Mouse (Mus musculus): ENCODE results near the gene 1700001P01Rik. TPM values are rescaled to one million over a fixed set of nuclear protein-coding genes. Genes with fewer than 3 reads are reported as not detected.
A peak's percentile ranks its signal among the peaks of the same experiment; 100 is the strongest.

Gene 1700001P01Rik
- polyA plus RNA-seq, 1 experiment from 2014 or later = 0.60 TPM

DNA sequence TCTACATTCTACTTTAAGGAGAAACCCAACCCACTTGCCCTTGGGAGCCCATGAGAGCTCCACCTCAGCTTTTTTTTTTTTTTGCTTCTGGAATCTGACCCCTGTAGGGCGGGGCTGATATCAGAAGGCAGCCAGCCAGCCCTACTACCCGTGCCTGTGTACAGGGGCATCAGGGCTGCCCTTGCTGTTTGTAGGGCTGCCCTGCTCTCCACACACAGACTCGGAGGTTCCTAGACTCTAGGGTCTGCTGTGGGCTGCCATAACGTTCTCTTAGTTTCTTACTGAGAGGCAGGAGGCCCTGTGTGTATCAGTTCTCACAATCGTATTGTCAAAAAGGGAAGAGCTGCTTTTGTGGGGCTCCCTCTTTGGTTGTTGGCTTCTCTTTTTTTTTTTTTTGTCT lies 41.7 kb upstream of the 1700001P01Rik start:
- ATAC-seq (ENCODE audit: insufficient read depth, low FRiP score, low read depth) = peak; percentile 41; the same call in 1 of the 2 replicates
- Histone ChIP-seq H3K4me2 (0 out of 2 replicates have a peak overlapping the region, but pooled peaks have one; percentile 4), H3K27ac (peak overlapping the region; percentile 65), H3K27me3 (replicated peaks) (no peaks in the 10 kb centered on the region), H3K36me3 (peaks cover 24% of the 10 kb centered on the region), H3K4me1 (peaks cover 69% of the 10 kb centered on the region), H3K9me3 (no peaks in the 10 kb centered on the region), H3K4me3 (replicated peaks) (no peak overlapping the region), H3K9ac (no peak overlapping the region)
- WGBS = 32% methylated on average over 5 of the region's 5 CpGs

DNA sequence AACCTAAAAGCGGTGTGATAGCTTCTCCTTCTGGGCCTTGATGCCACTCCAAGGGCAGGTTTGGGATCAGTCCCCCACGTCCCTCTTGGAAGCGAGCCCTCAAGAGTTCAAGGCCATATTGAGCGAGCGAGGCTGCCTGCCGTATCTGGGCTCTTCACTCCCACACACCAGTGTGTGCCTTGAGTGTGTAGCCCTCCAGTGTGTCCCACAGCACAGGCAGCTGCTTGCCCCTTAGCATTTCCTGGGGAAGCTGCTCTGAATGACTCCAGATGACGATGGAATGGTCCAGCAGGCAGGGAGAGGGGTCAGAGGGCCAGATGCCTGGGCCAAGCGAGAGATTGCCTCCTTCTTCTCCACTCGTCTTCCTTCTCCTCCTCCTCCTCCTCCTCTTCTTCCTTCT lies 41.2 kb upstream of the 1700001P01Rik start:
- H3K36me3 ChIP-seq = peaks cover 24% of the 10 kb centered on the region
- no peak for ATAC-seq (ENCODE audit: insufficient read depth, low FRiP score, low read depth)
- 0 out of 2 replicates have a peak overlapping the region, but pooled peaks have one; percentile 4 for H3K4me2 ChIP-seq
- H3K9ac ChIP-seq = no peak overlapping the region
- peaks cover 73% of the 10 kb centered on the region for H3K4me1 ChIP-seq
- no peak overlapping the region for H3K4me3 ChIP-seq (replicated peaks)
- 52% methylated on average over 9 of the region's 9 CpGs for WGBS
- H3K27me3 ChIP-seq (replicated peaks) = no peaks in the 10 kb centered on the region
- no peaks in the 10 kb centered on the region for H3K9me3 ChIP-seq
- peak overlapping the region; percentile 65 for H3K27ac ChIP-seq

DNA sequence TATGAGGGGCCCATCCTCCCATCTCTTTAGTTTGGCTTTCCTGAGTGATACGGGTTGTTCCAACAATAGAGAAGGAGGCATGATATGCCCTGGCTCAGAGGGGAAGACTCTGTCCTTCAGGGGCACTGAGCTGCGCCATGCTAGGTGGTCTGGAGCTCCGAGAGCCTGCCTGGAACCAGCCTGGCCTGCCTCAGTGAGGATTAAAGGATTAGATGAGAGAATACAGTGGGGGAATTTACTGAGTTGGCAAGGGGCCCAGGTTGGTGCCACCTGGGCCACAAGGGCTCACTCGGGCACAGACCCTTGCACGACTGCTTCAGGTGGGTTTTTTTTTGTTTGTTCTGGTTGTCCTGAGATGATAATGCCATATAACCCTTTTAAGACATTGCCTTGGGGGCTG lies 40.5 kb upstream of the 1700001P01Rik start:
- Histone ChIP-seq H3K27ac (peak overlapping the region; percentile 65), H3K27me3 (replicated peaks) (no peaks in the 10 kb centered on the region), H3K9me3 (no peaks in the 10 kb centered on the region), H3K4me2 (no peak overlapping the region), H3K4me1 (peaks cover 80% of the 10 kb centered on the region), H3K9ac (no peak overlapping the region), H3K4me3 (replicated peaks) (no peak overlapping the region), H3K36me3 (peaks cover 24% of the 10 kb centered on the region)
- no peak for ATAC-seq (ENCODE audit: insufficient read depth, low FRiP score, low read depth)
- 58% methylated on average over 5 of the region's 5 CpGs for WGBS

DNA sequence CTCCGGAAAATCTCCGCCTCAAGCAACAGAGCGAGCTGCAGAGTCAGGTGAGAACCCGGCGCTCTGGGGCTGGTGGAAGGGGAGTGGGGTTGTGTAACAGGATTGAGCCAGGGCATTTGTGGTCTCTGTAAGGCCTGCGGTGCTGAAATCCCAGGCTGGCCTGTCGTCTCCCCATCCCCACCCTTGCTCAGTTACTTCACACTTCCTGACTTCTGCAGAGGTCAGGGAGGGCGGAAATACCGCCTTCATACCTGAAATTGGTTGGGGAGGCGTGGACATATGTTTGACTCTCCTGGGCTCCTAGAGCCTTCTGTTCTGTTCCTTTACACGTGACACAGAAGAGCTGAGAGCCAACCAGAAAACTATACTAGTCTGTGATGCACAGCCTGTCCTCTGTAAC lies 40.0 kb upstream of the 1700001P01Rik start:
- peak overlapping the region; percentile 65 for H3K27ac ChIP-seq
- WGBS = 71% methylated on average over 11 of the region's 11 CpGs

GRCm38 (mm10) chr11:97813746-97814515 lies 38.2 kb upstream of the 1700001P01Rik start:
- peaks cover 18% of the 10 kb centered on the region; the same call in 1 of the 2 replicates for H3K36me3 ChIP-seq
- no peaks in the 10 kb centered on the region for H3K9me3 ChIP-seq
- H3K4me1 ChIP-seq = peaks cover 85% of the 10 kb centered on the region
- H3K27ac ChIP-seq = peak overlapping the region; percentile 74
- 58% methylated on average over 17 of the region's 17 CpGs for WGBS
- no peaks in the 10 kb centered on the region for H3K27me3 ChIP-seq (replicated peaks)
- H3K4me2 ChIP-seq = no peak overlapping the region
- no peak for ATAC-seq (ENCODE audit: insufficient read depth, low FRiP score, low read depth)
- no peak overlapping the region for H3K9ac ChIP-seq
- H3K4me3 ChIP-seq (replicated peaks) = no peak overlapping the region

More for the DNA sequence above, 40.0 kb upstream of the 1700001P01Rik start:
- Histone ChIP-seq H3K4me3 (replicated peaks) (no peak overlapping the region), H3K27me3 (replicated peaks) (no peaks in the 10 kb centered on the region), H3K9ac (no peak overlapping the region), H3K36me3 (peaks cover 23% of the 10 kb centered on the region), H3K4me1 (peaks cover 78% of the 10 kb centered on the region), H3K4me2 (0 out of 2 replicates have a peak overlapping the region, but pooled peaks have one; percentile 8), H3K9me3 (no peaks in the 10 kb centered on the region)
- ATAC-seq (ENCODE audit: insufficient read depth, low FRiP score, low read depth) = no peak

DNA sequence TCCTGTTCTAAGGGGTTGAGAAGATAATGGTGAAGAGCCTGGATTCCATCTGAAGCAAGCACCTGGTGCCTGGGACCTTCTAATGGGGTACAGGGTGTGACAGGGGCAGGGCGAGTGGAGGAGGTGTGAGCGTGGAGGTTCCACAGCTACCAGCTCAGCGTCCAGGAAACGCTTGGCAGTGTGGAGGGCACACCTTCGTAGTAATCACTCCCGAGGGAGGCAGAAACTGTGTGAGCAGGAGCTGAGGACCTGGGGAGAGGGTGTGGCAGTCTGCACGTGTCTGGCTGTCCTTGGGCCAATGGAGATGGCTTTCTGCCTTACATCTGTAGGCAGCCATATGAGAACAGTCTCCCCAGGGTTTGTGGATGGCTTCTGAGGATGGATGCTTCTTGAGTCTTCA lies 37.4 kb upstream of the 1700001P01Rik start:
- peaks cover 85% of the 10 kb centered on the region for H3K4me1 ChIP-seq
- H3K9me3 ChIP-seq = no peaks in the 10 kb centered on the region
- H3K4me3 ChIP-seq (replicated peaks) = no peak overlapping the region
- no peaks in the 10 kb centered on the region for H3K27me3 ChIP-seq (replicated peaks)
- H3K36me3 ChIP-seq = peaks cover 18% of the 10 kb centered on the region; the same call in 1 of the 2 replicates
- H3K27ac ChIP-seq = peak overlapping the region; percentile 74
- WGBS = 43% methylated on average over 7 of the region's 7 CpGs
- H3K9ac ChIP-seq = no peak overlapping the region
- peak; percentile 20; the same call in 1 of the 2 replicates for ATAC-seq (ENCODE audit: insufficient read depth, low FRiP score, low read depth)
- H3K4me2 ChIP-seq = no peak overlapping the region

DNA sequence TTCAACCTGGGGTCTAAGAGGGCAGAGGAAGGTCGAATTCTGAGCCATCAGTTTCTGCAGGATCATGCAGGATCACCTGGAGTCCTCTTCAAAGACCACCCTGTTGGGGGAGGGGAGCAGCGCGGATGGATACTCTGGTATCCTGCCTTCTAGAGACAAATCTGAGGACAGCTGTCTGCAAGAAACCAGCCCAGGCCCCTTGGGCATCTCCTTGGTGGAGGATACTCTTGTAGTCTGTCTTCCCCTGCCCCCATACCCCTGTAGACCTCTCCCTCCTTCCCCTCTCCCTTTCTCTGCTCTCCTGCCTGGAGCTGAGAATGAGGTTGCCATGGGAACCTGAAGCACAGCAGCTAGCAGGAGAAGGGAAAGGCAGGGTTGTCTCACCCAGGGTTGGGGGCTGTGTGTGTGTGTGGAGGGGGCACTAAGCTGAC lies 36.8 kb upstream of the 1700001P01Rik start:
- no peak overlapping the region for H3K4me3 ChIP-seq (replicated peaks)
- no peaks in the 10 kb centered on the region for H3K9me3 ChIP-seq
- no peak for ATAC-seq (ENCODE audit: insufficient read depth, low FRiP score, low read depth)
- H3K4me1 ChIP-seq = peaks cover 86% of the 10 kb centered on the region
- 0 out of 2 replicates have a peak overlapping the region, but pooled peaks have one; percentile 9 for H3K4me2 ChIP-seq
- H3K27me3 ChIP-seq (replicated peaks) = no peaks in the 10 kb centered on the region
- peak overlapping the region; percentile 74 for H3K27ac ChIP-seq
- 33% methylated on average over 3 of the region's 3 CpGs for WGBS
- H3K9ac ChIP-seq = no peak overlapping the region
- H3K36me3 ChIP-seq = peaks cover 18% of the 10 kb centered on the region; the same call in 1 of the 2 replicates

- WGBS = 36% methylated on average over 12 of the region's 13 CpGs
- Histone ChIP-seq H3K9me3 (no peaks in the 10 kb centered on the region), H3K4me1 (peaks cover 82% of the 10 kb centered on the region), H3K9ac (no peak overlapping the region), H3K36me3 (peaks cover 17% of the 10 kb centered on the region; the same call in 1 of the 2 replicates), H3K4me3 (replicated peaks) (no peak overlapping the region), H3K27me3 (replicated peaks) (no peaks in the 10 kb centered on the region), H3K4me2 (peak overlapping the region; percentile 24), H3K27ac (peak overlapping the region; percentile 74)
- peak; percentile 12; the same call in 1 of the 2 replicates for ATAC-seq (ENCODE audit: insufficient read depth, low FRiP score, low read depth)
Observed at GRCm38 (mm10) chr11:97811569-97812362, 36.0 kb upstream of the 1700001P01Rik start.

DNA sequence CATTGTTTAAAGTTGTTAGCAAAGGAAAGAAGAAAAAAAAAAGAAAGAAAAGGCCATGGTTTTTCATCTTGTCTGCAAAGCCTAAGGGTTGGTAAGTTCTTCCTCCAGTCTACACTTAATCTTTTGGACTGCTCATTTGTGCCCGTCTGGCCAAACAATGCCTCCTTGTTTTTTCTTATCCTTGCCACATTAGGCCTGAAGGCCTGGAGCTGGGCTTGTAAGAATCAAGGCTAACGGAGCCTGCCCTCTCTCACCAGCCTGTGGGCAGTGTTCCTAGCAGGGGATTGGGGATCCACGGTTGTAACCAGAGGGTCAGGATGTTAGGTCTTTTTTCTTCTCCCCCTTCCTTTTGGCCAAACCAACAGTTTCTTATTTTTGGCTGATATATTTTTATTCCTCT lies 35.3 kb upstream of the 1700001P01Rik start:
- ATAC-seq (ENCODE audit: insufficient read depth, low FRiP score, low read depth) = no peak
- no peak overlapping the region for H3K4me3 ChIP-seq (replicated peaks)
- peaks cover 81% of the 10 kb centered on the region for H3K4me1 ChIP-seq
- 55% methylated on average over 3 of the region's 3 CpGs for WGBS
- H3K36me3 ChIP-seq = peaks cover 13% of the 10 kb centered on the region; the same call in 1 of the 2 replicates
- H3K27me3 ChIP-seq (replicated peaks) = no peaks in the 10 kb centered on the region
- H3K4me2 ChIP-seq = no peak overlapping the region
- no peak overlapping the region for H3K9ac ChIP-seq
- peak overlapping the region; percentile 75; the same call in 1 of the 2 replicates for H3K27ac ChIP-seq
- no peaks in the 10 kb centered on the region for H3K9me3 ChIP-seq

GRCm38 (mm10) chr11:97810356-97810755 lies 34.6 kb upstream of the 1700001P01Rik start:
- 56% methylated on average over 7 of the region's 7 CpGs for WGBS
- H3K9ac ChIP-seq = no peak overlapping the region
- peaks cover 7% of the 10 kb centered on the region; the same call in 1 of the 2 replicates for H3K36me3 ChIP-seq
- no peak overlapping the region for H3K4me3 ChIP-seq (replicated peaks)
- peak overlapping the region; percentile 75; the same call in 1 of the 2 replicates for H3K27ac ChIP-seq
- ATAC-seq (ENCODE audit: insufficient read depth, low FRiP score, low read depth) = no peak; the same call in 1 of the 2 replicates
- H3K27me3 ChIP-seq (replicated peaks) = no peaks in the 10 kb centered on the region
- peaks cover 81% of the 10 kb centered on the region for H3K4me1 ChIP-seq
- H3K4me2 ChIP-seq = no peak overlapping the region
- H3K9me3 ChIP-seq = no peaks in the 10 kb centered on the region

DNA sequence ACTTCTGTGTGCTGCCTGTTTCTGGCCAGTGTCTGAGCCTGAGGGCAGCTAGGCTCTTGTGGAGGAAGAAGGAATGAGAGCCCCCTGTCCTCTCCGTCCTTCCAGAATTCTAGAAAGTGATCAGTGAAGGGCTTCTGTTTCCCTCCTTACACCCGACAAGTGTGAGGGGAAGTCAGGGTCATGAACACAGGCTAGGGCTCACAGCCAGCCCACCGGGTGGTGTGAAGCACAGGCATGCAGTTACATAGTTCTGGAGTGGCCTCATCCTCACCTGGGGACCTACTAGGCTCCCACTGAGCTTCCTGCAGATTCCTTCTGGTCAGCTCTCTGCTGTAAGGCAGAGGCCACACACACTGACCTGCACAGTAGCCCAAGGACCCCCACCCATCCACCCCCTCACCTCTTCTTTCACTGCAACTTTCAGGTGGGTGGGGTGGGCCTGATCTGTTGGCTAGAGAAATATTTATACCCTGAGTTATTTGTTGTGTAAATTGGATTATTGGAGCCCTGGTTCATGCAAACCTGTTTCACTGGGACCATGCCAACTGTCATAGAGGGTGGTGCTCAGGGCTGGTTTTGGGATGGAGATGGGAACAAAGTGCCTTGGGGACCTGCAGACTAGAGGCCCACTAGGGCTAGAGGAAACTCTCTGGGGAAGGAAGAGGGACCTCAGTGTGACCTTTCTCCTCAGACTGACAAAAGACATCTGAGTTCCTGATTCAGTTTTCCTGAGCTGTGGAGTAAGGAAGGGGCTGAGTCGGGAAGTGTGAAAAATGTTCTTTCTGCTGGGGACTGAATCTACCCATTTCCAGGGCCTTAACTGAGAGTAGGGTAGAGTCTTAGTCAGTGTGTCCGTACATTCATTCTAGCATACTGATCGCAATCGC lies 33.8 kb upstream of the 1700001P01Rik start:
- Histone ChIP-seq H3K27me3 (replicated peaks) (no peaks in the 10 kb centered on the region), H3K4me3 (replicated peaks) (no peak overlapping the region), H3K9me3 (no peaks in the 10 kb centered on the region), H3K4me2 (no peak overlapping the region), H3K27ac (peak overlapping the region; percentile 69), H3K36me3 (peaks cover 4% of the 10 kb centered on the region; the same call in 1 of the 2 replicates), H3K4me1 (peaks cover 85% of the 10 kb centered on the region), H3K9ac (no peak overlapping the region)
- WGBS = 48% methylated on average over 7 of the region's 7 CpGs
- ATAC-seq (ENCODE audit: insufficient read depth, low FRiP score, low read depth) = no peak

Measured in stomach, embryonic 15.5 days (tissue).